Mouse (Mus musculus) thymus, adult 2 months (tissue): ENCODE results near the gene Cryba2.

ENCODE experiments used
- CTCF ChIP-seq: fragments of 200-500 bp; IDR thresholded peaks from 2 replicates; pipeline ENCODE4 v1.5.1; 2012; ENCODE audit warnings: mild to moderate bottlenecking, control low read depth, low read length, moderate library complexity, borderline replicate concordance; ENCODE audit not compliant: control insufficient read depth, poor library complexity, insufficient read depth; ENCODE audit errors: extremely low read depth
- POLR2A ChIP-seq: fragments of 200-500 bp; IDR thresholded peaks from 2 replicates; pipeline ENCODE4 v1.6.1; 2012; ENCODE audit warnings: mild to moderate bottlenecking, low read length, control low read depth, moderate library complexity; ENCODE audit not compliant: control insufficient read depth, poor library complexity, insufficient read depth; ENCODE audit errors: extremely low read depth

DNA sequence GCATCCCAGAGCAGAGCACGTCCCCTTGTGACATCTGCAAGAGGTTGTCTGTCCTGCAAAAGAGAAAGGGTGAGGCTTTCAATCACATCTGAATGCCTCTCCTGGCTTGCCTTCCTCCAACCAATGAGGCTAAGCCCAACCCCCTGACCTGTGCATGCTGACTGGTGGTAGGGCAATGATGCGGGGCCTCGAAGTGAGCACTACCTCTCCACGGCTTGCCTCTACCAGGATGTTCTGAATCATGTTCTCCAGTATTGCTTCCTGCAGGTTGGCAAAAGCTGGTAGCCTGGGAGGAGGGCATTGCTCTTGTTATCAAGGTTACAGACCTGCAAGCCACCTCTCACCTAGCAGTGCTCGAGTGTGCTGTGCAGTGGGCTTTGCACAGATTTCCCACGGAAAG is 9.2 kb upstream of the Cryba2 start:
- no peak for TF ChIP-seq CTCF
- TF ChIP-seq POLR2A, result no peak
